Mouse (Mus musculus): ENCODE measurements around the gene Irak4. TPM values are rescaled to one million over a fixed set of nuclear protein-coding genes. Genes with fewer than 3 reads are reported as not detected.
A peak's percentile ranks its signal among the peaks of the same experiment; 100 is the strongest.

Gene Irak4
- polyA plus RNA-seq, 1 experiment from 2014 or later, result 1.9 TPM

DNA sequence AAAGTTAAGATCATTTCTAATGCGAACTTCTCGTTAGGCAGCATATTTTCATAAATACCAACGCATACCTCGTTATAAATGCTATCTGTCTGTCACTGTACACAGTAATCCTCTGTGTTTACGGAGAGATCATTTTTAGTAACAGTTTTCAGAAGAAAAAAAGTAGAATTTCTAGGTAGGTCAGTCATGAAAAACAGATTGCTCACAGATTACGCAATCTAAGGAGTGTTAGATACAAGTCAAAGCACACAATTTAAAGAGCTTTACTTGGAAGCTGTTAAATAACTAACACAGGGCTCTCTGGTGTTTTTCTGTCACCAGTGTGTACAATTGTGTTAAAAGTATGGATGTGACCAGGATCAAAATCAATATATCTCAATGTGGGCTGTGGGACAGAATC lies 10.5 kb upstream of the Irak4 start:
- H3K27me3 ChIP-seq, result no peaks in the 10 kb centered on the region
- H3K9me3 ChIP-seq, result no peaks in the 10 kb centered on the region
- WGBS, result 94% methylated on average over 6 of the region's 6 CpGs
- no peak overlapping the region for H3K4me3 ChIP-seq
- H3K9ac ChIP-seq, result no peak overlapping the region
- H3K36me3 ChIP-seq, result peaks cover 9% of the 10 kb centered on the region; the same call in 1 of the 2 replicates
- H3K27ac ChIP-seq, result no peak overlapping the region
- no peaks in the 10 kb centered on the region for H3K4me1 ChIP-seq (replicated peaks)
- no peak overlapping the region for H3K4me2 ChIP-seq
- ATAC-seq (ENCODE audit: low FRiP score), result no peak

DNA sequence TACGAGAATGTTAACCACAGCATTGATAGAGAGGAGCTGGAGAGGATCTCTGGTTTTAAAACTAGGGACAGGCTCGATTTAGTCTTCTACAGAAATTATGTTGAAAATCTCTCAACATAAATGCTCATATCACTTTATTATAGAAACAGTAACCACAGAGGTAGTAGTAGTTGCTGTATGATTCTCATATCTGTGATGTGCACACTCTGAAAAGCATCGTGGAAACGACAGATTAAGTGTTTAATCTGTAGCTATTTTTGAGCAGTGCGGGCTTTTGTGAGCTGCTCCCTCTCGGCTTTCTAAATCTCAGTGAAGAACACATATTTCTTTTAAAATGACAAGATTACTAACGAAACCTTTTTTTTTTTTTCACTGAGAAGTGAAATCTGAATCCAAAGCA lies 7.9 kb upstream of the Irak4 start:
- no peaks in the 10 kb centered on the region for H3K9me3 ChIP-seq
- H3K4me3 ChIP-seq, result no peak overlapping the region
- no peak for ATAC-seq (ENCODE audit: low FRiP score)
- H3K4me2 ChIP-seq, result no peak overlapping the region
- no peaks in the 10 kb centered on the region for H3K27me3 ChIP-seq
- H3K27ac ChIP-seq, result no peak overlapping the region
- peaks cover 4% of the 10 kb centered on the region for H3K36me3 ChIP-seq
- no peaks in the 10 kb centered on the region for H3K4me1 ChIP-seq (replicated peaks)
- 92% methylated on average over 7 of the region's 7 CpGs for WGBS
- no peak overlapping the region for H3K9ac ChIP-seq

DNA sequence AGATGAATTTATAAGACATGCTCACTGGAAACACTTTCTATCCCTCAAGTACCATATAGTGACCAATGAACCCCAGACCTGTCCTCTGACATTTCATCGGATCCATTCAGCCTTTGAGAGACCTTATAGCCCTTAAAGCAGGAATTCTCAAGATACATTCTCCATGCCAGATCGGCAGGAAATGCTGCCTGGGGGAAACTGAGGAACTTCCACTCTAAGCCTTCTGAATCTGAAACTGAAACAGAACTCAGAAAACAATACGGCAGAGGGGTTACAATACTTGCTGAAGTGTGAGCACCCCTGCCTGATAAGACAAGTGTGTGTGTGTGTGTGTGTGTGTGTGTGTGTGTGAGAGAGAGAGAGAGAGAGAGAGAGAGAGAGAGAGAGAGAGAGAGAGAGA lies 4.1 kb upstream of the Irak4 start:
- Histone ChIP-seq H3K36me3 (no peaks in the 10 kb centered on the region; the same call in 1 of the 2 replicates), H3K4me3 (no peak overlapping the region), H3K4me1 (replicated peaks) (peaks cover 5% of the 10 kb centered on the region), H3K9me3 (no peaks in the 10 kb centered on the region), H3K4me2 (no peak overlapping the region), H3K27ac (no peak overlapping the region), H3K9ac (no peak overlapping the region), H3K27me3 (no peaks in the 10 kb centered on the region)
- 95% methylated on average over 3 of the region's 3 CpGs for WGBS
- ATAC-seq (ENCODE audit: low FRiP score), result no peak

DNA sequence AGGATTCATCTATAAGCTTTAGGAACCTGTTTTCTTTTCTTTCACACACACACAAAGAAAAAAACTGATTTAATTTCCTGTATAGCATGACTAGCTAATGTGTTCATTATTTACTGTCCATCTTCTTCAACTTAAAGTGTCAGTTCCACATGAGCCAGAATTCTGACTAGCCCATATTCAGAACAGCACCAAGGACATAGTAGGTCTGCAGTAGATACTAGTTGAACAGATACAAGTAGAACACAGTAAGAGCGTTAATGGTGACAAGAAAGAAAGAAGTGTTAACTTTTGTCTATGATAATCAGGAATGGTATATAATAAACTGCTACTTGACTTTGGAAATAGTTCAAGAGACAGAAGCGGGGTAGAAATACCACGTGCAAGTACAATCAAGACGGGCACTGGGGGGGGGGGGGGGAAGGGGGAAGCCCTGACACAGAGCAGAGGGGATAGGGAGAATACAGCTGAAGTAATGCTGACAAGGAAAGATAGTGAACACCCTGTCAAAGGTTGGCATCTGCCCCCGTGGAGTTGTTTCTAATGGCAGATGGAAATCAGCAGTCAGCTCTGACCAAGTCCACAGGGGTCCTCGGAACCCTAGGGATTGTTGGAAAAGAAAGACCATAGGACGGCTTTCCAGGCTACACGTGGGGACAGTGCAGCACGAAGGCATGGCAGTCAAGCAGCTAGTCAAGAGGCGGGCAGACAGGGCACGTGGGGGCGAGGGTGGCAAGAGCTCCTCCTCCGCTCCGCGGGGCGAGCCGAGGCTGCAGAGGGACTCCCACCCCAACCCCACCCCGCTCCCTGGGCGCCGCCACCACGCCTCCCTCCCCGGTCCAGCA lies 655 bp upstream of the Irak4 start:
- Histone ChIP-seq H3K27me3 (no peaks in the 10 kb centered on the region), H3K36me3 (no peaks in the 10 kb centered on the region; the same call in 1 of the 2 replicates), H3K9ac (peak overlapping the region; percentile 73), H3K4me3 (peak overlapping the region; percentile 79), H3K9me3 (no peaks in the 10 kb centered on the region), H3K27ac (peak overlapping the region; percentile 72; the same call in 1 of the 2 replicates), H3K4me1 (replicated peaks) (peaks cover 5% of the 10 kb centered on the region), H3K4me2 (peak overlapping the region; percentile 74)
- peak; percentile 93 for ATAC-seq (ENCODE audit: low FRiP score)
- 9% methylated on average over 22 of the region's 22 CpGs for WGBS

DNA sequence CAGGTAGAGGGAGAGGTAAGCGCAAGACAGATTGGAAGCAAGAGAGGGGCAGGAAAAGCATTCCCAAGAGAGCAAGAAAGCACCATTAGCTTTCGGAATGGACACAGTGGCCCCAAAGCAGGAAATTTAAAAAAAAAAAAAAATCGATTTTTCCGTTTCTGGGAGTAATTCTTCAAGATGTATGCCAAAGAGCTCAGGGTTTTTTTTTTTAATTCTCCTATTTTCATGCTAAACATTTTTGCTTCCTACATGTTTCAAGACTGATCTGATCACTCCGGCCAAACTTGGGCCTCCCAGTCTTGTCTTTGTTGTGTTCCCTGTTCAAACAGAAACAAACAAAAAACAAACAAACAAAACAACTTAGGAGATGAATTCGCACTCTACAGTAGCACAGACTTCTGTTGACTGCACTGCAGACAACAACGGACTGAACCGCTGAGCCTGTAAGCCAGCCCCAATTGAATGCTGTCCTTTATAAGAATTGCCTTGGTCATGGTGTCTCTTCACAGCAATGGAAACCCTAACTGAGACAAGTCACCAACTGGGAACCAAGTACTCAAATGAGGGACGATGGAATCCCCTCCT lies 701 bp downstream of the Irak4 start:
- H3K4me2 ChIP-seq, result peak overlapping the region; percentile 74
- H3K36me3 ChIP-seq, result no peaks in the 10 kb centered on the region
- ATAC-seq (ENCODE audit: low FRiP score), result no peak
- H3K4me3 ChIP-seq, result peak overlapping the region; percentile 79
- peak overlapping the region; percentile 50; the same call in 1 of the 2 replicates for H3K27ac ChIP-seq
- H3K27me3 ChIP-seq, result no peaks in the 10 kb centered on the region
- H3K9me3 ChIP-seq, result no peaks in the 10 kb centered on the region
- WGBS, result 38% methylated on average over 9 of the region's 9 CpGs
- H3K4me1 ChIP-seq (replicated peaks), result peaks cover 5% of the 10 kb centered on the region
- H3K9ac ChIP-seq, result peak overlapping the region; percentile 70

DNA sequence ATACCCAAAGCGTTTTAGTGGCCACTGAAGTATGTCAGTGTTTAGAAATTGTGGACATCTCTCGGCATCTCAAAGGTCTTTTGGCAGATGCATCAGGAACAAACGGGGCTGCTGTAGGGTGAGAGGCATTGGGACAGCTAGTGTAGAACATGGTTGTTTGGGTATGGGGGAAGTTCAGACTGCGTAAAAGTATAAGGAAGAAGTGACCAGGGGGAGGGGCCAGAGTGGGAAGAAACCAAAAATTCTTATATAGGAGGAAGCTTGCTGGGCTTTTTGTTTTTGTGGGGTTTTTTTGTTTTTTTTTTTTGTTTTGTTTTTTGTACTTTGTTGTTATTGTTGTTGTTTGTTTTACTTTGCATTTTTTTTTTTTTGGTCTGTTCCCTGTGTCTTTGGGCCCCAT lies 1.4 kb downstream of the Irak4 start:
- Histone ChIP-seq H3K9ac (no peak overlapping the region), H3K4me2 (no peak overlapping the region), H3K36me3 (no peaks in the 10 kb centered on the region), H3K4me1 (replicated peaks) (peaks cover 5% of the 10 kb centered on the region), H3K9me3 (no peaks in the 10 kb centered on the region), H3K27me3 (no peaks in the 10 kb centered on the region), H3K27ac (no peak overlapping the region), H3K4me3 (no peak overlapping the region)
- ATAC-seq (ENCODE audit: low FRiP score), result no peak
- 92% methylated on average over 4 of the region's 4 CpGs for WGBS

DNA sequence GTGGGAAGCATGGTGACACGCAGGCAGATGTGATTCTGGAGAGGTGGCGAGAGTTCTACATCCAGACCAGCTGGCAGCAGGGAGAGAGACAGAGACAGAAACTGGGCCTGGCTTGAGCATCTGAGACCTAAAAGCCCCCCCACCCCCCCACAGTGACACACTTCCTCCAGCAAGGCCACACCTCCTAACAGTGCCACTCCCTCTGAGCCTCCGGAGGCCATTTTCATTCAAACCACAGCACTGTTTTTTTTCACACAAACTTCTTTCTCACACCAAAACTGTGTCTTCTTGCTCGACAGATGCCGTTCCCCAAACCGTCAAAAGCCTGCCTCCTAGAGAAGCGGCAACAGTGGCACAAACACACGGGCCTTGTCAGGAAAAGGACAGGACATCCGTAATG lies 10.1 kb downstream of the Irak4 start:
- no peak for ATAC-seq (ENCODE audit: low FRiP score)
- Histone ChIP-seq H3K4me1 (replicated peaks) (no peaks in the 10 kb centered on the region), H3K4me3 (no peak overlapping the region), H3K36me3 (no peaks in the 10 kb centered on the region), H3K9ac (no peak overlapping the region), H3K27ac (no peak overlapping the region), H3K9me3 (no peaks in the 10 kb centered on the region), H3K4me2 (no peak overlapping the region), H3K27me3 (no peaks in the 10 kb centered on the region)
- WGBS, result 95% methylated on average over 9 of the region's 9 CpGs

DNA sequence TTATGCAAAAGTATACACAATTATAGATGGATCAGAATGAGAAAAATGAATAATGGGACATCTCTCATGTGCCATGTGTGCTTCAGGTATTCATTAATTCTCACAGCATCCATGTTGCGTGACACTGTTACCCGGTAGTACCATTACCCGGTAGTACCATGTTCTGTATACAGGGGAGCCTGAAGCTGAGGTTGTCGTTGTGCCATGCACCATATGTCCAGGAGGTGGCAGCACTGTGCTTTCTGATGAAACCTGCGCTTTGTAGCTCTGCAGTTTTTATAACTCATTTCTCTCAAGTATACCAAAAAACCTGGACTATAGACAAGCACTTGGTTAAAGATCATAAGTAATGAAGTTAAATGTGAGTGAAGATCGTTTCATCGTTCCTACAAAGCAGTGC lies 14.0 kb downstream of the Irak4 start:
- 27% methylated on average over 7 of the region's 7 CpGs for WGBS
- H3K9me3 ChIP-seq, result no peaks in the 10 kb centered on the region
- no peak overlapping the region for H3K4me2 ChIP-seq
- no peak overlapping the region for H3K9ac ChIP-seq
- H3K36me3 ChIP-seq, result no peaks in the 10 kb centered on the region
- H3K4me1 ChIP-seq (replicated peaks), result no peaks in the 10 kb centered on the region
- ATAC-seq (ENCODE audit: low FRiP score), result peak; percentile 66; the same call in 1 of the 2 replicates
- no peak overlapping the region for H3K4me3 ChIP-seq
- no peaks in the 10 kb centered on the region for H3K27me3 ChIP-seq
- H3K27ac ChIP-seq, result no peak overlapping the region

DNA sequence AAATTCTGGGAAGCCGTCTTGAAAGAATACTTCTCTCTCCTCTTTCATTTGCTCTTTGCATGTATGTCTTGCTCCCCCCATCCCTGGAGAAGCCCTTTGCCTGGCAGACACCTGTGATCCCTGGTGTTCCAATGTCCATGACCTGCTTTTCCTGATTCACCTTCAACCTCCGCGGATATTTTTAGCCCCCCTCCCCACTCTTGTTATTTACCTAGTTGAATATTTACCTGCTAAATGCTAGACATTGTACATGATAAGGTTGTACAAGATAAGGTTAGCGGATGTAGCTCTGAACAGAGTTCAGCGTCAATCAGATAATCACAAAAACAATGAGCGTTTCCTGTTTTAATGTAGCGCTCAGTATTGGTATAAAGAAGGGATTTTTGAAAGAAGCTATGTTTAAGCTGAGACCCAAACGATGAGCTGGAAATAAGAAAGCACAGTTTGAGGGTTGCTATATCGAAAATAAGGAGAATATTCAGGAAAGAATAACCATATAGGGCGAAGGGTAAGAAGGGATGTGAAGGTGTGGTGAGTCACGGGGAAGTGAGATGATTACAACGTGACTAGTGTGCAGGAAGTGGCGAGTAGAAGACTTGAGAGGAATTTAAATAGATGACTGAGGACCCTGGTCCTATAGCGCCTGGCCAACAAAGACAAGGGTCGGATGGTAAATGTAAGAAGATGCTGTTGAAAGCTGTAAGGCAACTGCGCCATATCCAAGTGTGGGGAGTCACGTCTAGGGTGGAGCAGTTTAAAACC lies 15.6 kb downstream of the Irak4 start:
- no peak for ATAC-seq (ENCODE audit: low FRiP score)

DNA sequence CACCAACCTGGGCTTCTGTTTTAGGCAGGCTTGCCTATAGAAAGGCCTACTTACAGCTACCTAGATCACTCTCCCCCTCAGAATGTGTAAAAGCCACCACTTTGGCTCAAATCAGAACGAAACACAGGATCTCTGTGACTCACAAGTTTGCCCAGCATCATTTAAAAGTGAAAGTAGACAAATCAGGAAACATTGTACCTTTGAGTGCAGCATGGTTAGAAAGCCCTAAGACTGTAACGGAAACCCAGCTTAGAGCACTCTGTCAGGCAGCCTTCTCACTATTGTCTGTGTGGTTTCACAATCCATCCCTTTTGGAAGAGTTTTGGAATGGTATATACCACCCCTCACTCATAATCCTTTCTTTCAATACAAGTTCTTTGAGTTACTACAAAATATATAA lies 21.5 kb downstream of the Irak4 start:
- Histone ChIP-seq H3K36me3 (no peaks in the 10 kb centered on the region), H3K27me3 (no peaks in the 10 kb centered on the region), H3K27ac (no peak overlapping the region), H3K4me3 (no peak overlapping the region), H3K4me2 (no peak overlapping the region), H3K9ac (no peak overlapping the region), H3K9me3 (no peaks in the 10 kb centered on the region), H3K4me1 (replicated peaks) (no peaks in the 10 kb centered on the region)
- WGBS, result 83% methylated on average over 2 of the region's 2 CpGs
- ATAC-seq (ENCODE audit: low FRiP score), result no peak

More for the DNA sequence above, 15.6 kb downstream of the Irak4 start:
- no peak overlapping the region for H3K4me2 ChIP-seq
- H3K9ac ChIP-seq, result no peak overlapping the region
- no peak overlapping the region for H3K4me3 ChIP-seq
- no peaks in the 10 kb centered on the region for H3K36me3 ChIP-seq
- no peaks in the 10 kb centered on the region for H3K9me3 ChIP-seq
- no peaks in the 10 kb centered on the region for H3K27me3 ChIP-seq
- 87% methylated on average over 17 of the region's 17 CpGs for WGBS
- H3K27ac ChIP-seq, result no peak overlapping the region
- no peaks in the 10 kb centered on the region for H3K4me1 ChIP-seq (replicated peaks)

DNA sequence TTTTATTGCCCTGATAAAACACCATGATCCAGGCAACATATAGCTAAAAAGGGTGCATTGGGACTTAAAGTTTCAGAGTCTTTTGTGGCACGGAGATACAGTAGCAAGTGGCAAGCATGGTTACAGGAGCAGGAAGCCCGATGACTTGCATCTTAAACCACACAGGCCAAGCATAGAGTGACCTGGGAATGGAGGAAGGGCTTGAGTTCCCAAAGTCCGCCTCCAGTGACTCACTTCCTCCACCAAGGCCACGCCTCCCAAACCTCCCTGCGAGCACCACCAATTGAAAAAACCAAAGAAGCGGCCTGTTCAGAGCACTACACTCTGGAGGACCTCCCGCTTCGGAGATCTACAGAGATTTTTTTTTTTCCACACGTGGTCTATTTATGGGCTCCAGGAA lies 22.4 kb downstream of the Irak4 start:
- Histone ChIP-seq H3K4me2 (no peak overlapping the region), H3K4me1 (replicated peaks) (no peaks in the 10 kb centered on the region), H3K36me3 (no peaks in the 10 kb centered on the region), H3K4me3 (no peak overlapping the region), H3K27me3 (no peaks in the 10 kb centered on the region), H3K27ac (no peak overlapping the region), H3K9ac (no peak overlapping the region), H3K9me3 (no peaks in the 10 kb centered on the region)
- no peak for ATAC-seq (ENCODE audit: low FRiP score)
- 91% methylated on average over 9 of the region's 9 CpGs for WGBS

DNA sequence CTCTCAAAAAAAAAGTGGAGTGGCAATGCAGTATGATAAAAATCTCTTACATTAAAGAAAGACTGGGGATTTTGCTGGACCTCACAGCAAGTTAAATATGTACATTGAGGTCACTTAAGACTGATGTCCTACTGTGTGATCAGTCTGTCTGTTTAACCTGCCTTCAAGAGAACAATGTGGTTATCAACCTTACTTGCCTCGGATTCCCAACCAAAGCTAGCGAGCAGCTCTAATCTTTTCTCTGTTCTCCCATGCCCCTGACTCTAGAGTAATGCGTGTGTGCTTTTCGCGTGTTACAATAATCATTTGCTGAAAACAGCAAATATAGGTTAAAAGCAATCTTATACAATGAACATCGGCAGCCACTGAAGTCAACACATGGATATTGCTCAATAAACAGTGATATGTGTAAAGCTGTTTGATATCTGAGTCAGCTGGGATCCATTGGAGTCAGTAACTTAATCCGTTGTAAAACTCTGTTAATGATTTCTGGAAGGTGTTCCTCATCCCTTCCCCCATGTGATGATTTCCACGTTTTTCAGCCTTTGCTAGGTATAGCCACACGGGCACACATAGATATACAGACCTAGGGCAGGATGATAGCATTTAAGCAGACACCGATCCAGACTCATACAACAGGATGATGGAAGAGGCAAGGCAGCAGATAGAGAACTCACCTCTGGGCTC lies 25.2 kb downstream of the Irak4 start:
- Histone ChIP-seq H3K4me2 (no peak overlapping the region), H3K4me3 (no peak overlapping the region), H3K27me3 (no peaks in the 10 kb centered on the region), H3K9me3 (no peaks in the 10 kb centered on the region), H3K4me1 (replicated peaks) (no peaks in the 10 kb centered on the region), H3K9ac (no peak overlapping the region), H3K36me3 (no peaks in the 10 kb centered on the region), H3K27ac (no peak overlapping the region)
- ATAC-seq (ENCODE audit: low FRiP score), result no peak
- 90% methylated on average over 10 of the region's 10 CpGs for WGBS

Data from hindbrain, embryonic 13.5 days (tissue).